Mouse (Mus musculus) limb, embryonic 12.5 days (tissue): ENCODE measurements around the gene Cacna1d. TPM values are rescaled to one million over a fixed set of nuclear protein-coding genes. Genes with fewer than 3 reads are reported as not detected.

ENCODE experiments used
- ATAC-seq: fragments of 200-750 bp; cut with Nextera tagmentation; 2 replicates; pipeline ENCODE4 v1.8.0; 2017; ENCODE audit warnings: low read depth, moderate TSS enrichment; ENCODE audit not compliant: insufficient number of reproducible peaks, insufficient read depth, low FRiP score, low TSS enrichment
- H3K27ac ChIP-seq: fragments of 300-500 bp; sonication (generic); 2 replicates; pipeline ENCODE4 v1.5.1; 2016; ENCODE audit warnings: mild to moderate bottlenecking, moderate library complexity
- H3K27me3 ChIP-seq: fragments of 300-500 bp; sonication (generic); 2 replicates; pipeline ENCODE4 v1.6.1; 2016; ENCODE audit warnings: mild to moderate bottlenecking, moderate library complexity
- H3K36me3 ChIP-seq: fragments of 300-500 bp; sonication (generic); 2 replicates; pipeline ENCODE4 v1.6.1; 2016; ENCODE audit warnings: mild to moderate bottlenecking, moderate library complexity
- H3K4me1 ChIP-seq: fragments of 300-500 bp; sonication (generic); replicated peaks from 2 replicates; pipeline ENCODE4 v1.6.1; 2016
- H3K4me2 ChIP-seq: fragments of 300-500 bp; sonication (generic); 2 replicates; pipeline ENCODE4 v1.6.1; 2016; ENCODE audit warnings: mild to moderate bottlenecking, moderate library complexity
- H3K4me3 ChIP-seq: fragments of 300-500 bp; sonication (generic); replicated peaks from 2 replicates; pipeline ENCODE4 v1.5.1; 2016; ENCODE audit warnings: mild to moderate bottlenecking
- H3K9ac ChIP-seq: fragments of 300-500 bp; sonication (generic); replicated peaks from 2 replicates; pipeline ENCODE4 v1.6.1; 2016; ENCODE audit warnings: mild to moderate bottlenecking, moderate library complexity
- H3K9me3 ChIP-seq: fragments of 300-500 bp; sonication (generic); 2 replicates; pipeline ENCODE4 v1.6.1; 2016; ENCODE audit warnings: mild to moderate bottlenecking, moderate library complexity
- WGBS: fragments of 180-500 bp; shearing (Covaris S2); methylation state at CpG from one replicate; pipeline ENCODE4 v1.1.7; 2016; 5-methylcytosine and 5-hydroxymethylcytosine counted together
- polyA plus RNA-seq: library from polyadenylated mRNA; unstranded; fragments of >200 nt; fragmentation: Nextera tagmentation; extraction: Ambion mirVana; gene quantifications from 2 replicates; pipeline ENCODE4 v1.2.1, GENCODE M21; 2016

Gene Cacna1d
- polyA plus RNA-seq, 1 experiment from 2014 or later = 3.0 TPM

DNA sequence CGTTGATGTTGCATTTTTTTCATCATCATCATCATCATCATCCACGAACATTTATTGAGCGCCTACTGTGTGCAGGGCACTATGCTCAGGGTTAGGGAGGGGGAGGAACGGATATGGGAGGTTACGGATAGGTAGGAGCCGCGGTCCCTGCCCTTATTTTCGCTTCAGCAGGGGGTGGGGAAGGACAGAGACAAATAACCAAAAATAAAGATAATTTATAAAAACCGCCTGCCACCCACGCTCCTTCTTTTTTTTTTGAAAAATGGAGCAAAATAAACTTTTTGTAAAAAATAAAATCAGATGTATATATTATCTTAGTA is 138.3 kb downstream of the Cacna1d start:
- Histone ChIP-seq H3K4me1 (peaks cover 40% of the 10 kb centered on the region), H3K27ac (no peak overlapping the region), H3K27me3 (peaks cover 43% of the 10 kb centered on the region), H3K4me3 (peak overlapping the region; percentile 64), H3K4me2 (peak overlapping the region; percentile 69), H3K9me3 (no peaks in the 10 kb centered on the region), H3K36me3 (no peaks in the 10 kb centered on the region), H3K9ac (peak overlapping the region; percentile 50)
- no peak for ATAC-seq
- WGBS = 2% methylated on average over 10 of the region's 10 CpGs

DNA sequence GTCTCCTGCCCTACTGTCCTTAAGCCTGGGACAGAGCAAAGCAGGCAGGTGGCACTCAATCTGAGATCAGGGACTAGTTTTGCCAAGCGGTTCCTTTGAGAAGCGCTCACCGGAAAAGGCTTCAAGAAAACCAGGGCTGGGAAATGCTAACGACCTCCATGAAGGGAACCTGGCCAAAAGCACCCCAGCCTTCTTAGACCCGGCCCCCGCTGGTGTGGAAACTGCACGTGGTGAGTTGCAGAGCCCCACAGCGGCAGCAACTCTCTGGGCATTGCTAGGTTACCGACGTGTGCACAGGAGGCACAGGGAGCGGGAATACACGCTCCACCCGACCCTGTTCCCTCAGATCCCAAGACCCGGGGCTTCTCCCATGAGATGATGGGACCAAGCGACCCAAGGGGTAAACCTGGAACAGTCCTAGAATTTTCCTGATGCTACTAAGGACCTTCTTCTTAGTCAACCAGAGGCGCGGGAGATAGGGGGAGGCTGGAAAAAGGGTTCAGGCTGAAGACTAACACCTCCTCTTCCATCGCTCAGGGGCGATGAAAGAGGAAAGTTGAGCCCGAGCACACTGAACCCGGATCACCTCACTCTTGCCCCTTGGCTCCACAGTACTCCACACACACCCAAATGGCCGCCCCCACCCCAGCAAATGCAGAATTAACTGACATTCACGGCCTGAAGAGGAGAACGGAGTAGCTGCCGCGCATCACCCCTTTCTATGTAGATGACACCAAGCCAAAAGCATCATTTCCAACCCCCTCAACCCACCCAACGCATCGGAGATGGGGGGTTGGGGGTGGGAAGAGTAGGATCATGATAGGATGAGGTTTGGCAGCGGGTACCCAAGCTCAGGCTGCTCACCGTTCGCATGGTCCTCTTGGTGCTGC is 138.9 kb downstream of the Cacna1d start:
- H3K36me3 ChIP-seq = no peaks in the 10 kb centered on the region
- H3K4me1 ChIP-seq = peaks cover 43% of the 10 kb centered on the region
- peak overlapping the region; percentile 64 for H3K4me3 ChIP-seq
- no peaks in the 10 kb centered on the region for H3K9me3 ChIP-seq
- ATAC-seq = no peak
- 3% methylated on average over 31 of the region's 31 CpGs for WGBS
- peaks cover 43% of the 10 kb centered on the region for H3K27me3 ChIP-seq
- H3K27ac ChIP-seq = no peak overlapping the region
- H3K4me2 ChIP-seq = peak overlapping the region; percentile 69
- peak overlapping the region; percentile 50 for H3K9ac ChIP-seq

GRCm38 (mm10) chr14:30350285-30350684 is 141.0 kb downstream of the Cacna1d start:
- H3K27me3 ChIP-seq = peaks cover 38% of the 10 kb centered on the region
- H3K9me3 ChIP-seq = no peaks in the 10 kb centered on the region
- no peak overlapping the region for H3K4me2 ChIP-seq
- H3K36me3 ChIP-seq = no peaks in the 10 kb centered on the region
- no peak overlapping the region for H3K9ac ChIP-seq
- H3K4me1 ChIP-seq = peaks cover 52% of the 10 kb centered on the region
- H3K4me3 ChIP-seq = no peak overlapping the region
- WGBS = 78% methylated on average over 6 of the region's 6 CpGs
- H3K27ac ChIP-seq = no peak overlapping the region
- ATAC-seq = no peak

DNA sequence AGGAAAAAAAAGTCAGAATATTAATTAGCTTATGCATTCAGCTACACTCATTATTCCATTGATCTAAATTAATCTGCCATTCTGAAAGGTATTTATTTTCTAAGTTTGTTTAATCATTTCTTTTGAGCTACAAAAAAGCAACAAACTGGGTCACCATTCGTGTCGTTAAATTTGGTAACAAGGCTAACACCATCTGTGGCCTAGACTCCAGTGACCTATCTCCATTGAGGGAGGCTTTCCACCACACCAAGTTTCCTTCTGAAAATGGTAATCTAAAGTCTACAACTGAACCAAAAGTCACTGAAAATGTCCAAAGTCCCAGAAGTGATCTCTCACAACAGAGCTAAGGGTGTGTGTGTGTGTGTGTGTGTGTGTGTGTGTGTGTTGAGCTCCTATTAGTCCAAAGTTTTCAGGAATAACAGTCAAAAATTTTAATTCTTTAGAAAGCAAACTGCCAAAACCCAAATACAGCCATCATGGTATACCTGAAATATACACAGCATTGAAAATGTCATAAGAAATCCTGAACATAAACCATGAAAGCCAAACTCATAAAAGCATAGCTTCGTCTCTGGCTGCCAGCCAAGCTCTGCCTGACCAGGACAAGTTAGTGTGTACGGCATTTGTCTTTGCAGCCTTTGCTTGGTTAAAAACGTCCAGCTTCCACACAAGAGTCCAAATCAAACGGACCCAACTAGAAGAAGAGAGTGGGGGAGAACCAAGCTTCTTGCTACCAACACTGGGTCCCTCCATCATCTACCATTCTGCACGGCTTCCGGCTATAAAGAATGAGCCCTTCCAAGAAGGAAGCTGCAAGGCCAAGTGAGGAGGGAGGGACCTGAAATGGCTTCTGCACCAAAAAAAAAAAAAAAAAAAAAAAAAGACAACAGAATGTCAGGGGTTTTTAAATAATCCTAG is 146.0 kb downstream of the Cacna1d start:
- Histone ChIP-seq H3K4me3 (no peak overlapping the region), H3K27ac (peak overlapping the region; percentile 62; the same call in 1 of the 2 replicates), H3K9ac (no peak overlapping the region), H3K27me3 (peaks cover 4% of the 10 kb centered on the region), H3K36me3 (no peaks in the 10 kb centered on the region), H3K4me2 (peak overlapping the region; percentile 27; the same call in 1 of the 2 replicates), H3K9me3 (no peaks in the 10 kb centered on the region), H3K4me1 (peaks cover 53% of the 10 kb centered on the region)
- whole genome bisulfite sequencing = 49% methylated on average over 8 of the region's 8 CpGs
- ATAC-seq = no peak

GRCm38 (mm10) chr14:30343740-30344139 is 147.5 kb downstream of the Cacna1d start:
- Histone ChIP-seq H3K27me3 (peaks cover 4% of the 10 kb centered on the region; the same call in 1 of the 2 replicates), H3K4me2 (no peak overlapping the region), H3K36me3 (no peaks in the 10 kb centered on the region), H3K27ac (no peak overlapping the region), H3K9me3 (no peaks in the 10 kb centered on the region), H3K4me1 (peaks cover 57% of the 10 kb centered on the region), H3K9ac (no peak overlapping the region), H3K4me3 (no peak overlapping the region)
- 90% methylated on average over 7 of the region's 7 CpGs for WGBS
- no peak for ATAC-seq

DNA sequence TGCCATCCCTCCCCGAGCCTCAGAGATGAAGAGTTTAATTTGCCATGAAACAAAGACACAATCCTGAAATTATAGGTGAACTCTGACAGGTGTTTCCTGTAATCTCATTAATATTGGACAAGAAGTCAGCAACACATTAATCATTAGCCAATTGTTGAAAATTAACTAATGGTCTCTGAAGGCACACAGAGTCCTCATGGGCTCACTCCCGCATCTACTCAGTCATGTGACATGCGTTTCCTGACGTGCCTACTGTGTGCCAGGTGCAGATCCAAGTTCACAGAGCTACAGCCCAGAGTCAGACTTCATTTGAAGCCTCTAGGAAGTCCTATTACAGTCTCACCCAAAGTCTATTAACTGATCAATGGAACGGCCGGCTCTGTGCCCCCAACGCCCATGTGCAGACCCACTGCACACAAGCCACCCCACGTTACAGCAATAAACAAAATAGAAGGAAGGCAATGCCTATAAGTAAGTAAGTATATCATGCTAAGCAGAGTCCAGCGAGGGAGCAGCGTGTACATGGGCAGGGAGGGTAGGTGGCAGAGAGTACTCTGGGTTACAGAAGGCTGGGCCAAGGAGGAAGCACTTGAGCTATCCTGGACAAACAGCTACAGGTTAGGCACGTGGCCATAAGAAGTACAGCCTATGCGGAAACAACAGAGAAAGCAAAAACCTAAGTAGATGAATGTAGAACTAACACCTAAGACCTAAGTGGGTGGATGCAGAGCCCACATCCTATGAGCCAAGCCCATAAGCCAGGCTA is 149.2 kb downstream of the Cacna1d start:
- no peak overlapping the region for H3K27ac ChIP-seq
- H3K27me3 ChIP-seq = peaks cover 4% of the 10 kb centered on the region; the same call in 1 of the 2 replicates
- 81% methylated on average over 12 of the region's 12 CpGs for WGBS
- H3K9ac ChIP-seq = no peak overlapping the region
- H3K4me1 ChIP-seq = peaks cover 42% of the 10 kb centered on the region
- H3K4me2 ChIP-seq = no peak overlapping the region
- H3K4me3 ChIP-seq = no peak overlapping the region
- no peak for ATAC-seq
- no peaks in the 10 kb centered on the region for H3K9me3 ChIP-seq
- H3K36me3 ChIP-seq = no peaks in the 10 kb centered on the region

- WGBS = 47% methylated on average over 3 of the region's 3 CpGs
- H3K9me3 ChIP-seq = no peaks in the 10 kb centered on the region
- no peak overlapping the region for H3K4me3 ChIP-seq
- no peak overlapping the region for H3K9ac ChIP-seq
- ATAC-seq = no peak
- H3K27ac ChIP-seq = no peak overlapping the region
- peaks cover 32% of the 10 kb centered on the region for H3K4me1 ChIP-seq
- no peak overlapping the region for H3K4me2 ChIP-seq
- H3K27me3 ChIP-seq = peaks cover 4% of the 10 kb centered on the region; the same call in 1 of the 2 replicates
- no peaks in the 10 kb centered on the region for H3K36me3 ChIP-seq
Measured at GRCm38 (mm10) chr14:30340140-30340539, 151.1 kb downstream of the Cacna1d start.

GRCm38 (mm10) chr14:30331856-30332255 is 159.4 kb downstream of the Cacna1d start:
- no peak overlapping the region for H3K4me2 ChIP-seq
- no peak overlapping the region for H3K4me3 ChIP-seq
- no peak for ATAC-seq
- H3K4me1 ChIP-seq = no peaks in the 10 kb centered on the region
- no peaks in the 10 kb centered on the region for H3K27me3 ChIP-seq
- H3K9me3 ChIP-seq = no peaks in the 10 kb centered on the region
- H3K9ac ChIP-seq = no peak overlapping the region
- no peak overlapping the region for H3K27ac ChIP-seq
- WGBS = 79% methylated on average over 1 of the region's 1 CpGs
- no peaks in the 10 kb centered on the region for H3K36me3 ChIP-seq

- WGBS = 75% methylated on average over 17 of the region's 17 CpGs
Measured at GRCm38 (mm10) chr14:30330416-30331181, 160.7 kb downstream of the Cacna1d start.

GRCm38 (mm10) chr14:30329109-30329508 is 162.1 kb downstream of the Cacna1d start:
- Histone ChIP-seq H3K27me3 (no peaks in the 10 kb centered on the region), H3K36me3 (no peaks in the 10 kb centered on the region), H3K9me3 (no peaks in the 10 kb centered on the region), H3K9ac (no peak overlapping the region), H3K27ac (no peak overlapping the region), H3K4me2 (no peak overlapping the region), H3K4me3 (no peak overlapping the region), H3K4me1 (no peaks in the 10 kb centered on the region)
- WGBS = 82% methylated on average over 11 of the region's 11 CpGs
- ATAC-seq = no peak

More at GRCm38 (mm10) chr14:30330416-30331181, 160.7 kb downstream of the Cacna1d start:
- Histone ChIP-seq H3K9me3 (no peaks in the 10 kb centered on the region), H3K4me2 (no peak overlapping the region), H3K4me1 (no peaks in the 10 kb centered on the region), H3K4me3 (no peak overlapping the region), H3K27ac (no peak overlapping the region), H3K36me3 (no peaks in the 10 kb centered on the region), H3K27me3 (no peaks in the 10 kb centered on the region), H3K9ac (no peak overlapping the region)
- ATAC-seq = no peak
